Mouse (Mus musculus): ENCODE measurements around the gene D6Ertd527e.

Gene D6Ertd527e

GRCm38 (mm10) chr6:87152461-87153230 lies 48.1 kb downstream of the D6Ertd527e start:
- no peak for DNase-seq

GRCm38 (mm10) chr6:87153231-87153580 lies 48.7 kb downstream of the D6Ertd527e start:
- no peak for DNase-seq

GRCm38 (mm10) chr6:87153836-87154235 lies 49.3 kb downstream of the D6Ertd527e start:
- DNase-seq: no peak

GRCm38 (mm10) chr6:87158062-87158623 lies 53.6 kb downstream of the D6Ertd527e start:
- DNase-seq: no peak

- no peak for DNase-seq
These were observed 55.6 kb downstream of the D6Ertd527e start for GRCm38 (mm10) chr6:87160196-87160595.

- DNase-seq: peak in 1 of 2 experiments; percentile 10
These were observed 57.1 kb downstream of the D6Ertd527e start for GRCm38 (mm10) chr6:87161391-87162263.

Data from kidney, postnatal 36 days (tissue).